Mouse (Mus musculus): ENCODE results near the gene Sars. TPM values are rescaled to one million over a fixed set of nuclear protein-coding genes. Genes with fewer than 3 reads are reported as not detected.

Gene Sars
- polyA plus RNA-seq, 1 experiment from 2014 or later: 132 TPM

DNA sequence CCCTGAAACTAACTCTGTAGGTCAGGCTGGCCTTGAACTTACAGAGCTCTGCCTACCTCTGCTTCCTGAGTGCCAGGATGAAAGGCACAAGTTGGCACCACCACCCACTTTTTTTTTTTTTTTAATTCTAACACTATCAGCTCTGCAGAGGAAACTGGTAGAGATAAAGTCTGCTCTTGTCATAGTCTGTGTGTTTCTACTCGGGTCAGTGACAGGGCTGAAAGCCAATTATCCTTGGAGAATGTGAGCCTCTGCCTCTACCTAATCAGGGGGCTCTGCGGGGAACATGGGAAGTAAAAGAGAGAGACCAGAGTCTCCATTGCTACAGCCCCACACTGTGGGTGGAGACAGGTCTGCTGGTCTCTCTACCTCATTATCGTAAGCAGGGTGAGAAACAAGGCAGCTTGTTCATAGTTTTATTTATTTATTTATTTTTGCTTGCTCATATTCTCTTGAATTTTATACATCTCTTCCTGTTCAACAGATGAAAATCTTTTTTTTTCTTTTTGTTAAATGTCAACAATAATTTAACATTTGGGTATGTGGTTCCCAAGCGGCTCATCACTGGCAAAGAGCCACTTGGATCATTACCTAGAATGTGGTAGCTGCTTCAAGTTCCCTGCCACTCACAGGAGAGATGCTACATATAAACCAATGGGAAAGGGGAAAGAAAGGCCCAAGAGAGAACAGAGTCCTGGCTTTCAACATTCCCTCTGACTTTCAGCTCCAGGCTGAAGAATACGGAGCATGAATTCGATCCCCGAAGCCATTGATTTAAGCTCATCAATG lies 65.9 kb downstream of the Sars start:
- Histone ChIP-seq H3K27me3 (replicated peaks; ENCODE audit: low read depth, poor library complexity, severe bottlenecking) (no peaks in the 10 kb centered on the region), H3K9me3 (no peaks in the 10 kb centered on the region), H3K4me1 (peaks cover 29% of the 10 kb centered on the region), H3K36me3 (replicated peaks) (no peaks in the 10 kb centered on the region), H3K4me3 (no peak overlapping the region), H3K27ac (replicated peaks) (no peak overlapping the region)
- no peak for DNase-seq (ENCODE audit: low spot score)
- WGBS: 79% methylated on average over 7 of the region's 7 CpGs

Other genes with a start within 250 kb of the Sars start
- gene Cyb561d1, start 244.0 kb downstream of the Sars start, polyA plus RNA-seq (2016; fragmentation: Nextera tagmentation; extraction: Ambion mirVana): 3.1 and 3.4 TPM in 2 replicates
- 23.9 and 25.8 TPM in 2 replicates for gene Atxn7l2, start 234.3 kb downstream of the Sars start, polyA plus RNA-seq (2016; fragmentation: Nextera tagmentation; extraction: Ambion mirVana)
- gene Sypl2, start 218.6 kb downstream of the Sars start, polyA plus RNA-seq (2016; fragmentation: Nextera tagmentation; extraction: Ambion mirVana): 0.55 and 0.95 TPM in 2 replicates
- 361 and 368 TPM in 2 replicates for gene Psma5, start 188.3 kb downstream of the Sars start, polyA plus RNA-seq (2016; fragmentation: Nextera tagmentation; extraction: Ambion mirVana)
- gene Sort1, start 161.1 kb downstream of the Sars start, polyA plus RNA-seq (2016; fragmentation: Nextera tagmentation; extraction: Ambion mirVana): 12.9 and 15.5 TPM in 2 replicates
- 0.22 TPM in 1 of 2 replicates, not detected in the other for gene Mybphl, start 80.3 kb downstream of the Sars start, polyA plus RNA-seq (2016; fragmentation: Nextera tagmentation; extraction: Ambion mirVana)
- 97.9 and 100.0 TPM in 2 replicates for gene Psrc1, start 61.4 kb downstream of the Sars start, polyA plus RNA-seq (2016; fragmentation: Nextera tagmentation; extraction: Ambion mirVana)
- gene Celsr2, start 29.7 kb downstream of the Sars start, polyA plus RNA-seq (2016; fragmentation: Nextera tagmentation; extraction: Ambion mirVana): 10.2 and 20.1 TPM in 2 replicates
- gene 1700013F07Rik, start 88.9 kb upstream of the Sars start, polyA plus RNA-seq (2016; fragmentation: Nextera tagmentation; extraction: Ambion mirVana): 0.38 TPM in 1 of 2 replicates, not detected in the other
- gene 5330417C22Rik, start 91.3 kb upstream of the Sars start, polyA plus RNA-seq (2016; fragmentation: Nextera tagmentation; extraction: Ambion mirVana): 0.40 and 0.64 TPM in 2 replicates
- gene Tmem167b, start 117.3 kb upstream of the Sars start, polyA plus RNA-seq (2016; fragmentation: Nextera tagmentation; extraction: Ambion mirVana): 31.0 and 33.0 TPM in 2 replicates
- 50.8 and 52.7 TPM in 2 replicates for gene Taf13, start 126.5 kb upstream of the Sars start, polyA plus RNA-seq (2016; fragmentation: Nextera tagmentation; extraction: Ambion mirVana)
- gene Wdr47, start 146.1 kb upstream of the Sars start, polyA plus RNA-seq (2016; fragmentation: Nextera tagmentation; extraction: Ambion mirVana): 11.3 and 14.0 TPM in 2 replicates
- 66.6 and 68.2 TPM in 2 replicates for gene Clcc1, start 208.7 kb upstream of the Sars start, polyA plus RNA-seq (2016; fragmentation: Nextera tagmentation; extraction: Ambion mirVana)

Data from embryonic facial prominence, embryonic 10.5 days (tissue).